Mouse (Mus musculus) stomach, embryonic 16.5 days (tissue): ENCODE results near the gene Ppp1r14a. TPM values are rescaled to one million over a fixed set of nuclear protein-coding genes. Genes with fewer than 3 reads are reported as not detected.

ENCODE experiments used
- ATAC-seq: fragments of 200-750 bp; cut with Nextera tagmentation; 2 replicates; pipeline ENCODE4 v1.8.0; 2017; ENCODE audit warnings: moderate number of reproducible peaks, moderate TSS enrichment; ENCODE audit not compliant: insufficient read depth, low FRiP score
- H3K27ac ChIP-seq: fragments of 300-500 bp; sonication (generic); 2 replicates; pipeline ENCODE4 v1.5.1; 2014; ENCODE audit warnings: low read length
- H3K27me3 ChIP-seq: fragments of 300-500 bp; sonication (generic); 2 replicates; pipeline ENCODE4 v1.6.1; 2014; ENCODE audit warnings: low read length, control low read depth, mixed read lengths; ENCODE audit not compliant: control insufficient read depth, insufficient read depth
- H3K36me3 ChIP-seq: fragments of 300-500 bp; sonication (generic); 2 replicates; pipeline ENCODE4 v1.6.1; 2014; ENCODE audit warnings: low read length; ENCODE audit not compliant: control insufficient read depth, insufficient read depth
- H3K4me1 ChIP-seq: fragments of 300-500 bp; sonication (generic); 2 replicates; pipeline ENCODE4 v1.6.1; 2014; ENCODE audit warnings: low read length, control low read depth, mixed read lengths; ENCODE audit not compliant: control insufficient read depth, insufficient read depth
- H3K4me2 ChIP-seq: fragments of 300-500 bp; sonication (generic); 2 replicates; pipeline ENCODE4 v1.6.1; 2014; ENCODE audit warnings: low read depth, low read length, mixed read lengths
- H3K4me3 ChIP-seq: fragments of 300-500 bp; sonication (generic); replicated peaks from 2 replicates; pipeline ENCODE4 v1.5.1; 2014; ENCODE audit warnings: mild to moderate bottlenecking, low read length
- H3K9ac ChIP-seq: fragments of 300-500 bp; sonication (generic); 2 replicates; pipeline ENCODE4 v1.6.1; 2014; ENCODE audit warnings: low read length
- H3K9me3 ChIP-seq: fragments of 300-500 bp; sonication (generic); replicated peaks from 2 replicates; pipeline ENCODE4 v1.6.1; 2016; ENCODE audit warnings: low read length, control low read depth; ENCODE audit not compliant: control insufficient read depth
- WGBS: fragments of 180-500 bp; shearing (Covaris S2); extraction: QIAGEN DNeasy Blood & Tissue Kit; methylation state at CpG from one replicate; pipeline ENCODE4 v1.1.7; 2014; 5-methylcytosine and 5-hydroxymethylcytosine counted together
- polyA plus RNA-seq: library from polyadenylated mRNA; unstranded; fragments of >200 nt; fragmentation: Nextera tagmentation; extraction: Ambion mirVana; gene quantifications from 2 replicates; pipeline ENCODE4 v1.2.1, GENCODE M21; 2015

Gene Ppp1r14a
- polyA plus RNA-seq, 1 experiment from 2014 or later, result 48.8 TPM

- 71% methylated on average over 4 of the region's 4 CpGs for WGBS
- H3K27me3 ChIP-seq, result peaks cover 9% of the 10 kb centered on the region; the same call in 1 of the 2 replicates
- H3K4me1 ChIP-seq, result peaks cover 8% of the 10 kb centered on the region; the same call in 1 of the 2 replicates
- H3K36me3 ChIP-seq, result no peaks in the 10 kb centered on the region
- H3K27ac ChIP-seq, result no peak overlapping the region
- H3K4me3 ChIP-seq, result no peak overlapping the region
- no peaks in the 10 kb centered on the region for H3K9me3 ChIP-seq
- no peak overlapping the region for H3K9ac ChIP-seq
- no peak overlapping the region for H3K4me2 ChIP-seq
- ATAC-seq, result no peak
These were observed 5.2 kb upstream of the Ppp1r14a start for GRCm38 (mm10) chr7:29283876-29284275.

GRCm38 (mm10) chr7:29284523-29284922 lies 4.6 kb upstream of the Ppp1r14a start:
- Histone ChIP-seq H3K9me3 (no peaks in the 10 kb centered on the region), H3K27me3 (peaks cover 9% of the 10 kb centered on the region; the same call in 1 of the 2 replicates), H3K4me3 (no peak overlapping the region), H3K27ac (no peak overlapping the region), H3K36me3 (no peaks in the 10 kb centered on the region), H3K4me1 (peaks cover 8% of the 10 kb centered on the region; the same call in 1 of the 2 replicates), H3K9ac (no peak overlapping the region), H3K4me2 (no peak overlapping the region)
- ATAC-seq, result no peak
- 78% methylated on average over 6 of the region's 6 CpGs for WGBS

GRCm38 (mm10) chr7:29287481-29287880 lies 1.6 kb upstream of the Ppp1r14a start:
- no peaks in the 10 kb centered on the region for H3K36me3 ChIP-seq
- no peak overlapping the region for H3K9ac ChIP-seq
- no peak overlapping the region for H3K4me3 ChIP-seq
- no peak for ATAC-seq
- peaks cover 24% of the 10 kb centered on the region for H3K4me1 ChIP-seq
- H3K4me2 ChIP-seq, result no peak overlapping the region
- peak overlapping the region; percentile 27; the same call in 1 of the 2 replicates for H3K27ac ChIP-seq
- H3K27me3 ChIP-seq, result peaks cover 1% of the 10 kb centered on the region; the same call in 1 of the 2 replicates
- 84% methylated on average over 7 of the region's 7 CpGs for WGBS
- no peaks in the 10 kb centered on the region for H3K9me3 ChIP-seq

- ATAC-seq, result peak; percentile 27; the same call in 1 of the 2 replicates
- no peaks in the 10 kb centered on the region for H3K36me3 ChIP-seq
- H3K4me3 ChIP-seq, result no peak overlapping the region
- no peak overlapping the region for H3K9ac ChIP-seq
- no peaks in the 10 kb centered on the region for H3K9me3 ChIP-seq
- no peak overlapping the region for H3K4me2 ChIP-seq
- H3K27me3 ChIP-seq, result no peaks in the 10 kb centered on the region
- peak overlapping the region; percentile 27; the same call in 1 of the 2 replicates for H3K27ac ChIP-seq
- H3K4me1 ChIP-seq, result peaks cover 30% of the 10 kb centered on the region
- 69% methylated on average over 2 of the region's 2 CpGs for WGBS
These were observed 1.0 kb upstream of the Ppp1r14a start for GRCm38 (mm10) chr7:29288079-29288478.

- H3K4me2 ChIP-seq, result peak overlapping the region; percentile 86
- peak overlapping the region; percentile 95 for H3K27ac ChIP-seq
- ATAC-seq, result no peak
- H3K4me1 ChIP-seq, result peaks cover 38% of the 10 kb centered on the region
- H3K9me3 ChIP-seq, result no peaks in the 10 kb centered on the region
- no peaks in the 10 kb centered on the region for H3K36me3 ChIP-seq
- H3K4me3 ChIP-seq, result peak overlapping the region; percentile 63
- H3K27me3 ChIP-seq, result no peaks in the 10 kb centered on the region
- peak overlapping the region; percentile 79 for H3K9ac ChIP-seq
- 67% methylated on average over 6 of the region's 6 CpGs for WGBS
These were observed 748 bp downstream of the Ppp1r14a start for GRCm38 (mm10) chr7:29289856-29290255.

- Histone ChIP-seq H3K4me3 (peak overlapping the region; percentile 63), H3K27ac (peak overlapping the region; percentile 95), H3K27me3 (no peaks in the 10 kb centered on the region), H3K4me2 (peak overlapping the region; percentile 86), H3K9me3 (no peaks in the 10 kb centered on the region), H3K36me3 (no peaks in the 10 kb centered on the region), H3K4me1 (peaks cover 38% of the 10 kb centered on the region), H3K9ac (peak overlapping the region; percentile 66)
- no peak for ATAC-seq
- 31% methylated on average over 11 of the region's 11 CpGs for WGBS
These were observed 1.8 kb downstream of the Ppp1r14a start for GRCm38 (mm10) chr7:29290691-29291485.

- Histone ChIP-seq H3K36me3 (no peaks in the 10 kb centered on the region), H3K4me1 (peaks cover 38% of the 10 kb centered on the region), H3K27me3 (no peaks in the 10 kb centered on the region), H3K4me2 (peak overlapping the region; percentile 86), H3K9me3 (no peaks in the 10 kb centered on the region), H3K27ac (peak overlapping the region; percentile 95), H3K4me3 (peak overlapping the region; percentile 63), H3K9ac (peak overlapping the region; percentile 48; the same call in 1 of the 2 replicates)
- ATAC-seq, result 0 out of 2 replicates have a peak, but pooled peaks have one; percentile 9
- 19% methylated on average over 7 of the region's 7 CpGs for whole genome bisulfite sequencing
These were observed 2.7 kb downstream of the Ppp1r14a start for GRCm38 (mm10) chr7:29291616-29292457.

GRCm38 (mm10) chr7:29292458-29293098 lies 3.5 kb downstream of the Ppp1r14a start:
- H3K4me3 ChIP-seq, result no peak overlapping the region
- H3K4me2 ChIP-seq, result peak overlapping the region; percentile 86
- WGBS, result 23% methylated on average over 8 of the region's 8 CpGs
- no peaks in the 10 kb centered on the region for H3K27me3 ChIP-seq
- peaks cover 38% of the 10 kb centered on the region for H3K4me1 ChIP-seq
- no peaks in the 10 kb centered on the region for H3K36me3 ChIP-seq
- H3K9ac ChIP-seq, result peak overlapping the region; percentile 56; the same call in 1 of the 2 replicates
- H3K27ac ChIP-seq, result peak overlapping the region; percentile 84
- ATAC-seq, result no peak
- no peaks in the 10 kb centered on the region for H3K9me3 ChIP-seq
